Mouse (Mus musculus) liver, embryonic 14.5 days (tissue): Measurements from ENCODE around the gene Nme2.

Experiments
- CTCF ChIP-seq: IDR thresholded peaks from 2 replicates; pipeline ENCODE4 v1.5.1; 2016; ENCODE audit warnings: antibody characterized with exemption, low read depth, control low read depth
- EP300 ChIP-seq: IDR thresholded peaks from 2 replicates; pipeline ENCODE4 v1.6.1; 2016; ENCODE audit warnings: antibody characterized with exemption, low read depth

DNA sequence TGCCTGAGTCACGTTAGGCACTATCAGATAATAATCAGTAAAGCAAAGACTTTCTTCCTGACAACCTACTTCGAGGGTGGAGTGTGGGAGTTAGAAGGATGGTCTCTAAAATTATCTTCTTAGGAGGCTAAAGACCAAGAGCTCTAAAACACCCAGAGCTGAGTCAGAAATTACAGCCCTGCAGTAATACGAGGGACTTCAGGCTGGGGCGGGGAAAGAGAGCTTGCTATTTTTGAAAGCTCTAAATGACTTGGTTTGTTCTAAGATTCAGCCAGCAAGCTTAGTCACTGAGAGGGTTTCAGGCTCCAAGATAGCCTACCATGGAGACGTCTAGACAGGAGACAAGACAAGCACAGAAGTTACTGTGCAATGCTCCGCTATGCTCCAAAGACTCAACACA is 9.3 kb upstream of the Nme2 start:
- TF ChIP-seq EP300 (no peak), CTCF (no peak)
